Mouse (Mus musculus) heart, adult 9 months (tissue): ENCODE data around the gene Gm28553.
"Not testable (repeated sequence)": the region's sequence is repeated elsewhere in the genome, so short reads cannot be mapped to it uniquely, and the experiment has no call there.

ENCODE experiments used
- DNase-seq, 2 experiments: peaks; one replicate each; pipeline ENCODE4 v3.0.0; 2022; ENCODE audit warnings: low spot score in 2 of 2

Gene Gm28553

DNA sequence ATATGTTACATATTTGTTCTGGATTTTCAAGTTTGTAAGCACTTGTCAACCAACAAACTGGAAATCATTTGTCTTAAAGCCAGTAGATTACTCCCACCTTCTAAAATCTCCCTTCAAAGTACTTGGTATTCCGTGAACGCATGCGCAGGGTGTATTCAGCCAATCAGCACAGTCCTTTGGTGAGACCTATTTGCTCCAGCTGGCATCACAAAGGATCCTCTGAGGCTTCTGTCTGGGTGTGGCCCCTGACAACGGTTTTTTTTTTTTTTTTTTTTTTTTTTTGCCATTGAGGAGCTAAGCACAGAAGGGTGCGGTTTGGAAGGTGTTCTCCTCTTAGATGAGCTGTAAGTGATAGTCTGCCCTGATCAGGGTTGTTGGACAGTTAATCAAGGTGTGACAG is at the start of gene Gm28553:
TSS of gene Gm28553 (plus strand) at position 301 of the 400 bp plus-strand sequence.
- DNase-seq: not testable (repeated sequence)
